17 mouse cellular contexts compared by ENCODE assay signal in genomic region chr8:49932124-49932523, GRCm38 (mm10).
"Had no signal": no experiment of that assay in that cellular context is flagged by ENCODE, and none has a peak within 500 bp of the region (broad histone marks: within the 10 kb centered on the region; RNA-seq: fewer than 3 reads in every experiment).

No protein-coding gene starts in this region.

- H3K4me3 ChIP-seq: lung, embryonic 15.5 days; megakaryocyte, embryonic 14.5 days; midbrain, embryonic 13.5 days; midbrain, embryonic 15.5 days; neural tube, embryonic 12.5 days; stomach, embryonic 15.5 days had no signal

- ATAC-seq: lung, postnatal 0 days; midbrain, embryonic 13.5 days; midbrain, embryonic 15.5 days had no signal

- DNase-seq: lung, adult 2 months; lung, postnatal 14 days; lung, postnatal 36 days; right cerebral cortex, postnatal 14 days; thymus, adult 2 months; thymus, postnatal 25 days; thymus, postnatal 4 days had no signal

- H3K27ac ChIP-seq: lung, embryonic 15.5 days; macrophage; midbrain, embryonic 13.5 days; midbrain, embryonic 15.5 days; neural tube, embryonic 12.5 days; stomach, embryonic 15.5 days; stomach, postnatal 0 days had no signal

- H3K4me1 ChIP-seq: lung, embryonic 15.5 days; megakaryocyte, embryonic 14.5 days; midbrain, embryonic 13.5 days; midbrain, embryonic 15.5 days; neural tube, embryonic 12.5 days; stomach, embryonic 15.5 days had no signal

- H3K27me3 ChIP-seq: lung, embryonic 15.5 days; megakaryocyte, embryonic 14.5 days; midbrain, embryonic 13.5 days; midbrain, embryonic 15.5 days; neural tube, embryonic 12.5 days; stomach, embryonic 15.5 days had no signal

- H3K36me3 ChIP-seq: lung, embryonic 15.5 days; midbrain, embryonic 13.5 days; midbrain, embryonic 15.5 days; neural tube, embryonic 12.5 days; stomach, embryonic 15.5 days had no signal

- H3K4me2 ChIP-seq: lung, embryonic 15.5 days; midbrain, embryonic 11.5 days; midbrain, embryonic 13.5 days; midbrain, embryonic 15.5 days; neural tube, embryonic 12.5 days; stomach, embryonic 15.5 days had no signal

- H3K9me3 ChIP-seq: lung, embryonic 15.5 days; megakaryocyte, embryonic 14.5 days; midbrain, embryonic 13.5 days; midbrain, embryonic 15.5 days; neural tube, embryonic 12.5 days; stomach, embryonic 15.5 days had no signal

- H3K9ac ChIP-seq: lung, embryonic 15.5 days; midbrain, embryonic 13.5 days; midbrain, embryonic 15.5 days; neural tube, embryonic 12.5 days; stomach, embryonic 15.5 days had no signal
